ENCODE assay signal across 22 mouse cellular contexts in the genomic region with DNA sequence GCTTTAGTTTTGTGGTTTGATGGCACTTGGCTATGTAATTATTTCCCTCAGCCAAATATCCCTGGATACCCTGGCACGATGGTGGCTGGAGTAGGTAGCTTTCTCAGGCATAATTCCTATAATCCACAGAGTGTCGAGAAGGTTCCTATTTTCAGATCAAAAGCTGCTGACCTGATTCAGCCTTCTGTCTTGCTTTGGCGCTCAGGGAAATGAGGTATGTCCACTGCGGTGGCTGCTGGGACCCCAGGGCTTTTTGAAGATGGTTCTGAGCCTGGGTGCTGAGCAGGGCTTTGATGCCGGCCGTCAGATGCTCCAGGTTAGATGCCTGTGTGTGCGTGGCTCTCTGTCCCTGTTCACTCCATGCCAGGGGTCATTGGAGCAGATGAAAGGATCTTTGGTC.
"Had no signal": no experiment of that assay in that cellular context is flagged by ENCODE, and none has a peak within 500 bp of the region (broad histone marks: within the 10 kb centered on the region; RNA-seq: fewer than 3 reads in every experiment).

No protein-coding gene starts in this region.

- H3K4me2 ChIP-seq: heart, embryonic 12.5 days; hindbrain, embryonic 12.5 days; hindbrain, embryonic 14.5 days; intestine, embryonic 15.5 days; kidney, embryonic 15.5 days; limb, embryonic 13.5 days; limb, embryonic 15.5 days; liver, embryonic 12.5 days had no signal

- H3K36me3 ChIP-seq: heart, embryonic 12.5 days; hindbrain, embryonic 10.5 days; hindbrain, embryonic 12.5 days; intestine, embryonic 15.5 days; kidney, embryonic 15.5 days; limb, embryonic 13.5 days; limb, embryonic 15.5 days; liver, embryonic 12.5 days had no signal

- H3K9me3 ChIP-seq: heart, embryonic 10.5 days; heart, embryonic 12.5 days; hindbrain, embryonic 10.5 days; hindbrain, embryonic 12.5 days; intestine, embryonic 15.5 days; kidney, embryonic 15.5 days; limb, embryonic 13.5 days; limb, embryonic 15.5 days; liver, embryonic 12.5 days had no signal

- H3K4me1 ChIP-seq: hindbrain, embryonic 12.5 days; liver, embryonic 12.5 days had no signal

- DNase-seq: gastrocnemius, adult 2 months; gastrocnemius, postnatal 10 days; gastrocnemius, postnatal 25 days; heart, postnatal 4 days; kidney, adult 18-20 months; kidney, adult 8-10 months; kidney, postnatal 14 days; left cerebral cortex, postnatal 4 days had no signal

- H3K27me3 ChIP-seq: heart, embryonic 12.5 days; hindbrain, embryonic 12.5 days; intestine, embryonic 15.5 days; kidney, embryonic 15.5 days; limb, embryonic 13.5 days; limb, embryonic 15.5 days; liver, embryonic 12.5 days had no signal

- H3K4me3 ChIP-seq: gastrocnemius, adult 2 months; heart, embryonic 10.5 days; heart, embryonic 12.5 days; hindbrain, embryonic 10.5 days; hindbrain, embryonic 12.5 days; intestine, embryonic 15.5 days; kidney, embryonic 15.5 days; limb, embryonic 13.5 days; limb, embryonic 15.5 days; liver, embryonic 12.5 days had no signal

- H3K9ac ChIP-seq: heart, embryonic 12.5 days; hindbrain, embryonic 12.5 days; hindbrain, embryonic 14.5 days; intestine, embryonic 15.5 days; kidney, embryonic 15.5 days; limb, embryonic 13.5 days; limb, embryonic 15.5 days; liver, embryonic 12.5 days; liver, embryonic 14.5 days had no signal

- ATAC-seq: inflammation-experienced regulatory T-cells, adult 6 months; intestine, embryonic 15.5 days; intestine, postnatal 0 days; liver, embryonic 12.5 days had no signal

- H3K27ac ChIP-seq: gastrocnemius, adult 2 months; heart, embryonic 10.5 days; hindbrain, embryonic 10.5 days; hindbrain, embryonic 12.5 days; hindbrain, embryonic 14.5 days; intestine, embryonic 15.5 days; kidney, embryonic 15.5 days; kidney, postnatal 0 days; limb, embryonic 13.5 days; limb, embryonic 15.5 days; liver, embryonic 12.5 days; liver, embryonic 14.5 days had no signal
